Mouse (Mus musculus): ENCODE results near the gene C1qtnf1. TPM values are rescaled to one million over a fixed set of nuclear protein-coding genes. Genes with fewer than 3 reads are reported as not detected.
"Not testable (repeated sequence)": the region's sequence is repeated elsewhere in the genome, so short reads cannot be mapped to it uniquely, and the experiment has no call there.

The C1qtnf1 gene
- 11.8 and 18.8 TPM in 2 replicates for total RNA-seq (2021)
- long read RNA-seq, transcript C1qtnf1-201 (4 exons, 2,532 nt), result major isoform, 5 of 7 reads
- long read RNA-seq, partial matches to known transcripts, result 0 of 7 reads
- long read RNA-seq, other reads (novel, unspliced or antisense), result 2 of 7 reads

DNA sequence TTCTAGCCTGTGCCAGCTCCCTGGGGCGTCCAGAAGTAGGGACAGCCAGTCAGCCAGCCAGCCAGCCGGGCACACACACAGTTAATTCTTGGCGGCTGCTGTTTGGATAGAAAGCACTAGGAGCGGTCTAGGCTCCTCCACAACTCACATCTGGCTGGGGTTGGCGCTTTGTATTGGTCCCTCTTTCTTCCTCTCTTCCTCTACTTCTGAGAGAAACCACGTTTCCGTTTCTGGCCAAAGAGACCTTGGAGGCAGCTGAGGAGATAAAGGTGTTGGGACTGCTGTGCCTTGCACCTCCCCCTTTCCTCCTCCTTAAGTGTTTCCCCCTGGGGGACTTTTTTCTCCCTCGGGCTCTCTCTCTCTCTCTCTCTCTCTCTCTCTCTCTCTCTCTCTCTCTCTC lies at the start of gene C1qtnf1:
Gene C1qtnf1, plus strand, starts transcription at position 218 of the 400 bp plus-strand sequence.
- DNase-seq, result no peak

DNA sequence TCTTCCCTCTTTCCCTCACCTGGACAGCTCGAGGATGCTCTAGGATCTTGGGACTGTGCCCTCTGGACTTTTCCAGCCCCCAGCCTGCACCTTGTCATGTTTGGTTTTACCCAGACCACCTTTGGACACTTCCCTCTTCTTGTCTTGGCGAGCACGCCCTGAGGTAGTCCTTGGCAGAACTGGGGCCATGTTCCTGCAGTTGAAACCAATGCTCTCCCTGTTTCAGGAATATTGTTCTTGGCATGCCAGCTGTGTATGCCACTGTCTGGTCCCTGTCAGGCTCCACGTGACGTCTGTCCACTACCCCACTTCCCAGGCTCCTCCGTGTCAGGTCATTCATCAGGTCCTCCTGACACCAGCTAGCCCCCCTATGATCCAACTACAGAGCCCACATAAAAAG lies 49.3 kb upstream of the C1qtnf1 start:
- no peak for DNase-seq

DNA sequence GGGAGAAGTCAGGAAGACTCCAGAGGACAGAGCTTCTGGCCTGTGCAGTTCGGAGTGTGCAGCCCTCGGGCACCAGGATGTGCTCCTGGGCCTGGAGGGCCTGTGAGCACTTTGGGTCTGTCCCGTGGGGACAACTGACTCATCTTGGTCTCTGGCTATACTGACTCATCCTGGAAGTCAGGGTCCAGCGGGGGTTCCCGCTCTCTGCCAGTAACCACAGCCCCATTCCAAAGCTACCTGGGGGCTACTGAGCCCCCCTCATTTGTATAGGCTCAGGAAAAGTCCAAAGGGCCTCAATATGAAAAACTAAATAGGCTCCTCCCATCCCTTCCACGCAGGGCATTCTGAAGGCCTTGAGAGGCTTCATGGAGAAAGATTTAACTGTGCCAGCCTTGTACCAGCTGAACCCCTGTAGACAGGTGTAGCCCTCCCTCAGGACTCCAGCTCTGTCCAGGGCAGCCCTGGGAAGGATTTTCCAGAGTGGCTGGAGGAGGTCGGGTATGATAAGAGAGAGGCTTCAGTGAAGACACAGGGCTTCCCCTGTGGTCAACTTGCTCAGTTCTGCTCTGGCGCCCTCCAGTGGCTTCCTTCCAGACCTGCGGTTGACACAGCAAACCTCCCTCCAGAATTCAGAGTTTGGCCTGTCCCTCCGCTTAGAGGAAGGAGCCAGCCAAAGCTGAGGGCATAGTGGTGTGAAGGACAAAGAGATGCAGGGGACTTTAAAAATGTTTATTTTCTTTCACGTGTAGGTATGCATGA lies 48.6 kb upstream of the C1qtnf1 start:
- peak; percentile 89 for DNase-seq

DNA sequence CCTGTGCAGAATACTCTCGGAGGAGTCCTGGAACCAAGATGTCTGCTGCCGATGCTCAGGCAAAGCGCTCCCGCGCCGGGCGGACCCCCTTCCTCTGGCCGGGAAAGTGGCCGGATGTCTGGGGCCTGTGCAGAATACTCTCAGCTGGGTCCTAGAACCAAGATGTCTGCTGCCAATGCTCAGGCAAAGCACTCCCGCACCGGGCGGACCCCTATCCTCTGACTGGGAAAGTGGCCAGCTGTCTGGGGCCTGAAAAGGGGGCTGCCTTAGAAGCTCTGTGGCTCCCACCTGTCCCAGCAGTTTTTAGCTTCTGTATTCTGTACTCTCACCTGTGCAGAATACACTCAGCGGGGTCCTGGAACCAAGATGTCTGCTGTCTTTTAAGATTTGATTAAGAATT lies 40.2 kb upstream of the C1qtnf1 start:
- DNase-seq, result not testable (repeated sequence)

DNA sequence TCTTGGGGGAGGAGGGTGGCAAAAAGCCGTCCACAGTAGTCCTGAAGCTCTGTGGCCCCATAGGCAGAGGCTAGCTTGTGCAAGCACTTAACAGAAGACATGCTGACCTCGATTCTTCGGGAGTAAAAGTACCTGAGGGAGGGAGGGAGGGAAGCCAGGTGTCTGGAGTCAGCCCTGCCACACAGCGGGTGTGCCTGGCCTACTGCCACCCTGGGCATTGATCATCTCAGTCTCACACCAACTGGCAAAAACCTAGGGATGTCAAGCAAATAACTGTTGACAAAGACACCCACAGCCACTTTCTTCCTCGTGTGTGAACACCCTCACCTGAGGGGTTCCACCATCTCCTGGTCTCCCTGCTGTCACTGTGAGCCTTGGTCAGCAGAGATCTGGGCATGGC lies 34.0 kb upstream of the C1qtnf1 start:
- no peak for DNase-seq

DNA sequence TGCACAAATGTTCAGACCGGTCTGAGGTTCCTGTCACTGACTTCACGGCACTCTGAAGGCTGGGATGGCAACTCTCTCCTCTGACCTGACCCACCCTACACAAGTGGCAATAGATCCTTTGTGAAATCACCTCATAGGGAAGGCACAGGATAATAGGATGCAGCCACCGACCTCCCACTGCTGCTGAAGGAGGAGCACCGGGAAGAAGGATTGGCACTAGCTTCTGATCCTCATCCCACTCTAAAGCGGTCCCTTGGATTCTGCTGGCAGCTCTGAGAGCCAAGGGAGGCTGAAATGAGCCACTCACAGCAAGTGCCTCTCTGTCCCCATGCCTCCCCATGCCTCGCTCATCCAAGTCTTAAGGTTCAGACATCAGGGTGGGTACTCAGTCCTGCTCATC lies 33.5 kb upstream of the C1qtnf1 start:
- DNase-seq, result no peak

DNA sequence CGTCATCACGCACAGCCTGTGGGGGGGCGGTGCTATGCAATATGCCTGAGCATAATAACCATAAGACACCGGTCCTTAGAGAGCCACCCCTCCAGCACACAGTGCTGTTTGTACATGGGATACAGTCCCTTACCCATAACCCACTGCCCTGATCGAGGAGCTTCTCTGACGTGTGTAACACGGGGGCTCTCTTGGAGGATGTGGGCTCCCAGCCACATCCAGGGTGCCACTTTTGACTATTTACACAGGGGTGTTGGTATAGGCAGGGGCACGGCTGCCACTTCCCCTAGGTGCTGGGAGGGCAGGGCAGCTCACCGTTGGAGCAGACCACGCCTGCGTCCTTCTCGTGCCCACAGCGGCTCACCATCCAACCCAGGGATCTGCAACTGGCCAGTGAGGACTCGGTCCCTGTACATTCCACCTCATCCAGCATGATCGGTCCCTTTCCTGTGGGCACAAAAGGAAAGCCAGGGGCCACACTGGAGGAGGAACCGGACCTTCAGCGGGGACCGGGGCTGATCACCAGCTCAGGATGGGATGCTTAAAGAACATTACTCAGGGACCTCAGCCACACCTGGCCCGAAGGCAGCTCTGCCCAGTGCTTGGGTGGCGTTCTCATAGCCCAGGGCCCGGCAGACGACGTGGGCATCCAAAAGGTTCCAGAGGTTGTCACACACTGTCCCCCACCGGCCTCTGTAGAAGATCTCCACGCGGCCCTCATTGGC lies 30.0 kb upstream of the C1qtnf1 start:
- DNase-seq, result no peak

DNA sequence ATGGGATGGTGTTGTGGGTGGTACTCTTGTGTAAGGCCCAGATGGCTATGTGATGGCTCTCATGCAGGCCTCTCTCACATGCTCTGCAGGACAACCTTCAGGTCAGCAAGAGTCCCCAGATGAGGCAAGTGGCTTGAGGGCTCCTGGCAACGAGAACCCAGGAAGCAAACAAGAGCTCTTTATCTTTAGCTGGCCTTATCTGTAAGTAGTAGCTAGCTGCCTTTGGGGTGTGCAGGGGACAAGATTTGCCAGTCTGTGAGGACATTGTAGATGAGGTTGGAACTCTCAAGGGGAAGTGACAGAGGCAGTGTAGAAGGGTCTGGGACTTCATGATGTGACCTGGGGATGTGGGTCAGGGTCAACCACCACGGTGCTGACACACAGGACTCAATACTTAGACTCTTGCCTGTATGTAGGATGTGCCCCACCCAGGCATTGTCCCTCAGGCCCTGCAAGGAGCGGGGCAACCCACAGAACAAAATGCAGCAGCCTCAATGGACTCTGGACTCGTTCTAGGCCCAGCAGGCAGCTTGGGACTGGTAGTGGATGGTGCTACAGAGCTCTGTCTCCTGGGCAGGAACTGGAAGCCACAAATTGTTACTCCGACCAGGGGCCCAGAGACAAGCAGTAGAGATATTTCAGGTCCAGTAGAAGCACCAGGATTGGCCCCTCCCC lies 28.0 kb upstream of the C1qtnf1 start:
- no peak for DNase-seq

DNA sequence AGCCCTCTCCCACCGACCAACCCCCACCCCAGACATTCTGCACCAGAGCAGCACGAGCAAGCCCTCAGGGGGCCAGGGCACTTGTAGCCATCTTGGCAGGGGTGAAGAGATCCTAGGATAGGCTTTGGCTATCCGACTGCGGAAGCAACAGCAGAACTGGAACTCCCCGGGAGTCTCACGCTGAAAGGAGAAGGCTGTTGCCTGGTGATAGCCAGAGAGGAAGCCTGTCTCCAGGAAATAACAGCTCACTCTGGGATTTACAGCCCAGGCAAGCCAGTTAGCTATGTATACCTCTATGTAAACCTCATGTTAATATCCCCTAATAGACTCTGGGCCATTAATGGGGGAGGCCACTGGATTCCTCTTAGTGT lies 27.5 kb upstream of the C1qtnf1 start:
- no peak for DNase-seq

DNA sequence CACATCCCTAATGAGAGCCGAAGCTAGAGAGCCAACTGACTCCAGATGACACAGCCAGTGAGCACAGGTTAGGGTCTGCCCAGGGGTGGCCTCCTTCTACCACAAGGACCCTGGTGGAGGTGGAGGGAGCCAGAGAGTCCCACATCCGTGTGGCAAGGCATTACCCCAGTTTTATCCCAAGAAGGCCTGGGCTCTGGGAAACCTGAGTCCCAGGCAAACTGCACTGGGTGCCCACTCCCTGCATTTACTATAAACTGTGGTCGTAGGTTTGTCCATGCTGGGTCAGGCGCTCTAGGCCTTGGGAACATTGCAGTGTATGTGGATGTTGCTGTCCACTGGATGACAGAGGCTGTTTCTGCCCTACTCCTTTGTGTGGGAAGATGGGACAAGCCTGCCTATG lies 26.8 kb upstream of the C1qtnf1 start:
- DNase-seq, result no peak

DNA sequence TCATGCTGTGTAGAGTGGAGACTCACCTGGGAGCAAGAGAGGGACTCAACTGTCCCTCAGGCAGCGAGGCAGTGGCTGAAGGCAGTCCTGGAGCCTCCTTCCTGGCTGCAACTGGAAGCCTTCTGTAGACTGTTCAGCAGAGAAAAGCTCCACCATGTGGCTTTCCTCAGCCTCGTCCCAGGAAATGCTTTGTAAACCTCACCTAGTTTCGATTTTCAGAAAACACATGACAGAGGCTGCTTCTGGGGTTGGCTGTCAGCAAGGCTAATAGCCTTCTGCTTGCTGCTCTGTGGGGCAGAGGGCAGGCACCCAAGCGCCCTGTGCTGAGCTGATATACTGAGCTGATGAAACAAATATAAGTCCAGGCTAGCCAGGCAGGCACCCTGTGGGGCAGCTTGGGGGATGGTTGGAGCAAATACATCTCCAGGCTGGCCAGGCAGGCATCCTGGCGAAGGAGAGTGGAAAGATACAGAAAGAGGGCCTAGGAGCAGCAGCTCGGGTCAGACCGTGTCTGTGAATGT lies 26.2 kb upstream of the C1qtnf1 start, which contains the start of gene Lgals3bp:
Gene Lgals3bp, minus strand, starts transcription at position 333 of the 521 bp plus-strand sequence.
- peak; percentile 47 for DNase-seq

DNA sequence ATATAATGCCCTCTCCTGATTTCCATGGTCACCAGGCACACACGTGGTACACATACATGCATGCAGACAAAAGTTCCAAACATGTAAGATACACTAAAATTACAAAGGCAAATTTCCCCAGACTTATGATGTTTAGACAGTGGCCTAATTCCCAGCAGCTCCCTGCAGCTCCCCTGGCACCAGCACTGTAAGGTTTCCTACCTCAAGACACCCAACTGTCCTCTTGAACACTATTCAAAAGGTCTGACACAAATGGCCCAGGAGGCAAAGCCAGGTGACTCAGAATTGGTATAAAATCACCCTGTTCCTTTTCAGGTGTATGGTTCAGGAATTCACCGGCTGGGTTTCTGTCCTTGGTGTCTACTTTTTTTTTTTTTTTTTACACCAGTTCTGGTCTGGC lies 24.8 kb upstream of the C1qtnf1 start:
- no peak for DNase-seq

DNA sequence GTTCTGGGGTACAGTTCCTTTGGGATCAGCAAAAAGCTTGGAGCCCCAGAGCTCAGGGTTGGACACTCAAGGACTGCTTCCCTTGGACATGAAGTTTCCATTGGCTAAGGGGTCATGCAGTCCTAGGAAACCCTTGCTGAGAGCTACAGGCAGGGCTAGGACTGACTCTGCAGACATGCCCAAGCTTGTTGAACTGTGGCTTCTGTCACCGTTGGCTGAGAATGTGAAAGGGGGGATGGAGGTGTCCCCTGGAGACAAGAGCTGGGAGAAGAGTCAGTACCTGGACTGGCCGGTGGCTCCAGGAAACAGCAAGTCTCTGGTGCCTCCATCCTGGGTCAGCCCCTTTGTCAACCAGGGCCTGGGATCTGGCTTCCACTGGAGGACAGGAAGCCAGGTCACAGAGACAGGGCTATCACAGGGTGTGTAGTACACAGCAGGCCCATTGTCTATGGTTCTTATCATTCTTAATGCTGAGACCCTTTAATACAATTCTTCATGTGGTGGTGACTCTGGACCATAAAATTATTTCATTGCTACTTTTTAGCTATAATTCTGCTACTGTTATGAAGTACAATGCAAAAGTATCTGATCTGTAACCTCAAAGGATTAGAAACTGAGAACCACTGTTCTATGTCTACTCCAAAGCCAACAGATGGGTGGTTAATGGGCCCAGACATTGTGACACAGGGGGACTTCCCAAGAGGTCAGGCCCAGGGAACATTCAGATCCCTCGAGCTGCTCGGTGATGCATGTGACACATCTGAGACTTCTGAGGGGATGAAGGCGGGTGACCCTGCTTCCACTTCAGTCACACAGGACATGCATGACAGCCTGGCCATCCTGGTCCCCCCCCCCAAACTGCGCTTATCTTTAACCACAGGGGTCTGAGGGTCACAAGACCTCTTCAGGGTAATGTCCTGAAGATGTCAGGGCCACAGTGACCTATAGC lies 23.8 kb upstream of the C1qtnf1 start:
- DNase-seq, result no peak

DNA sequence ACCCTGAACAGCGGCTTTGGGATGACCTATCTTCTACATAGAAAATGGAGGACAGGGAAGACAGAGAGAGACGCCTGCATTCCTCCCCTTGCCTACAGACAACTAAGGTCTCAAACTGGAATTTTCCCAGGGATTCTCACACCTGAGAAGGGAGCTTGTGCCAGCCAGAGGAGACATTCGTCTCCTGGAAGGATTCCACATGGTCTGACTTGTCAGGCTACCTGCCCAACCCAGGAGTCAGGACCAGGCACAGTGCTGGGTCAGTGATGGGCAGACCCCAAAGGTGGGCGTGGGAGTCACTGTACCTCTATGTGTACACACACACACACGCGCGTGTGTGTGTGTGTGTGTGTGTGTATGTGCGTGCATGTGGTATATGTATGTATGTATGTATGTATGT lies 22.7 kb upstream of the C1qtnf1 start:
- DNase-seq, result no peak

DNA sequence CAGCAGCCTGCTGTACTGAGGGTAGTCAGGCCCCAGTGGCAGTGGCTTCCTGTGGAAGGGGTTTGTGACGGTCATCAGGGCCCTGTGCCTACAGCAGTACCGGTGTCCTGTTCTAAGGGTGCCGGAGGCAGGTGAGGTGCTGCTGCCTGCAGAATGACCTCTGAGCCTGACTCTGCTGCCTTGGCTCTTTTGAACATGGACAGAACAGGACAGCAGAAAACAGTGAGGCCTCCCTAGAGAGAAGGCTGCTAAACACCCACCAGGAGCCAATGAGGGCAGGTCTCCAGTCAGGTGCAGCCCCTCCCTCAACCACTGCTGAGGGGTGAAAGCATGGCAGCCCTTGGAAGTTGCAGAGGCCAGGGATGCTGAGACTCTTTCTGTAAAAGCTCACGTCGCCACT lies 21.5 kb upstream of the C1qtnf1 start:
- no peak for DNase-seq

DNA sequence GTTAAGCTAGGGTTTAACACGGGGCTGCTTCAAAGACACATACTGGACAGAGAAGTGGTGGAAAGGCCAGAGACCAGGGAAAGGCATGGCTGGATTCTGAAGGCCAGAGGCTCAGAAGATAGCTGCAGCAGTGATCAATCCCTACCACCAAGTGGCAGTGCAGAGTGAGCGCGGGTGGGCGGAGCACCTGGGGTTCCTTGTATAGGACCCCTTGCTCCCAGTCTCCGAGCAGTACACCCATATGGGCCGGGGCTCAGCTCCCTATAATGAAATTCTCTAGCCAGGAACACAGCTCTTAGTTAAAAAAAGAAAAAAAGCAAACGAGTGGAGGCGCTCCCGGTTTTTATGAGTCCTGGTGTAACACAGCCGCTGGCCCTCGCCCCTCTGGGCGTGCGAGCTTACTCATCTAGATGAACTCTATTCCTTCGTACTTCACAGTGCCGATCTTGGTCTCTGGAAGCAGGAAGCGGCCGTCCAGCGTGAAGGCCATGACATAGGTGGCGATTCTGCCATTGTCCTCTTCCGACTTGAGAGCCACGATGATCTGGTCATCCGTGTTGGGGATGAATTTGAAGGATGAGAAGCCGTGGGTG lies 20.6 kb upstream of the C1qtnf1 start:
- DNase-seq, result peak; percentile 58

DNA sequence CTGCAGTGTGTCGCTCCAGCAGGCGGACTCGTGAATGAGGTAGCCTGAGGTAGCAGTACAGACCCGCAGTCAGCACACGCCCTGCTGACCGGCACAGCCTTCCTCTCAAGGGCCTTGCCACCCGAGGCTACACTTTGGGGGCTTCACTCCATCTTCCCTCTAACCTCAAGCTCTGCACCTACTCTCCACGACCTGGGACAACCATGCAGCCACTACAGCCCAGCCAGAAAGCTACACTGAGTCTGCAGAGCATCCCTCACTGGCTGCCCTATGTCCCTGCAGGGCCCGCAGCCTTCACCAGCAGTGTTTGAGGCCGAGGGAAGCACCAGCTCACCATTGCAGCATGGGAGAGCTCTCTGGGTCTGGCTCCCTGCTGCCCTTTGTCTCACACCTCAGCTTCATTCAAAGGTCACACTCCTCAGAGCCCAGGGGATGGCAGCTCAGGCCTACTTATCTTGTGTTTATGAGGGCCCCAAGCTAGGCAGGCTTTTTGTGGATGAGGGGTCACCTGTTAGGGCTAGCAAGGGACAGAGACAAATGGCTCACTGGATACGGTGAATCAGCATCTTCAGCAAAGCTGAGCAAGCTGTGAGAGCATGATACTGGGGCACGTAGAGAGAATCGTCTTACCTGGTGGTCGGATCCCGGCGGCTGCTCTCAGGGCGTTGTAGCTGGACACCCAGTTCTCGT lies 19.8 kb upstream of the C1qtnf1 start:
- DNase-seq, result no peak

DNA sequence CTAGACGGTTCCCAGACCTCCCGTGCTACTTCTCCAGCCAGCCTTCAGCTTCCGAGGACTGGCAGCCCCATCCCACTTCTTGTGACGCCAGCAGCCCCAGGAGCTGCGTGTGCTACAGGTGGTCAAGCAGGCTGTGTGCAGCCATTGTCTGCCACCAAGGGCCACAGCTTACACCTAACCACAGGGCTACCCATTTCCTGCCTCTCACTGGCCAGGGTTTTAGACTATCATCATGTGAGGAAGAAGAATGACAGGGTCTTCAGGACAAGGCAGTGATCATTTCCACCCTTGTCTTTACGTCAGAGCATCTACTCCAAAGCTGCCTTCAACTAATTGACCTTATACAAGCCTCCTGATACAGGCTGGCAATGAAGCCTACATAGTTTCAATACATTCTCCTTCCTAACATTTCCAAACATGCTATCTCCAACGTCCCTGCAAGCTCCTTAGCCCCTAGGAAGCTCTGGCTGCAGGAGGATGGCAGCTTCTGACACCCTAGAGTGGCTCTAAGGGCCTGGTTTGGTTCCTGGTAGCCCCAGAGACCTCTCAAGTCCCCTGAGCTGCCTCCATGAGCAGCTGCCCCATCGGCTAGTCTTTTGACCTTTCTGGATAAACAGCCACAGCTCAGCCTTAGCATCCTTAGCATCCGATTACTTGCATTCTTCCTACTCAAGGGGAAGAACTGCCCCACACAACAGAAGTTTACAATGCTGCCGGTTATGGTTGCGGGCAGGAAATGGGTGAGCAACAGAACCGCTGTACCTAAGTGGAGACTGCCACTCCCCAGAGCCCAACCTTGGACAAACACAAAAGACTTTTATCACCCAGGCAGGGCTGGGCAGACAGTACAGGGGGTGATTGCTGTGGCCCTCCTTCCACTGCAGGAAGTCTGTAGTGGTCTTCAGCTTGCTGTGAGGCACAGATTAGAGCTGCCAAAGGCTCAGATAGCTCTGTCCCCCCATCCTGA lies 18.6 kb upstream of the C1qtnf1 start:
- DNase-seq, result no peak

DNA sequence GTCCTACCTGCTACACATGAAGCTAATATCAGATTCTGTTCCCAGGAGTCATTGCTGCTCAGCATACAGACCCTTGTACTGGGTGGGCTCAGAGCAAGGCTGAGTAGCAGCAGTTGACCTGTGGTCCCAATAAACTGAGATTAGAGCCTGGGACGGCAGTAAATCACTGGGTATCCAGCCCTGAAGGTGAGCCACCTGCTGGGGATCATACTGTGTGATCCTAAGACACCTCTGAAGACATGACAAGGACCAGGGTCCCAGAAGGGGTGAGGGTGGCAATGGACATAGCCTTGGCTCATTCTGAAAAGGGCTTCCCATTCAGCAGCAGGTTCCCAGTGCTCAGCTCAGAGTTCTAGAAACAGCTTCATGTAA lies 17.9 kb upstream of the C1qtnf1 start:
- no peak for DNase-seq

All from adrenal gland, postnatal 25 days (tissue).